Mouse (Mus musculus): ENCODE data around the gene 5430427O19Rik. TPM values are rescaled to one million over a fixed set of nuclear protein-coding genes. Genes with fewer than 3 reads are reported as not detected.

The 5430427O19Rik gene
- under 1 TPM; 0.17 to 0.58 TPM for total RNA-seq (2021)
- long read RNA-seq, experiment 1, result 0 reads
- long read RNA-seq, experiment 2, result 0 reads

DNA sequence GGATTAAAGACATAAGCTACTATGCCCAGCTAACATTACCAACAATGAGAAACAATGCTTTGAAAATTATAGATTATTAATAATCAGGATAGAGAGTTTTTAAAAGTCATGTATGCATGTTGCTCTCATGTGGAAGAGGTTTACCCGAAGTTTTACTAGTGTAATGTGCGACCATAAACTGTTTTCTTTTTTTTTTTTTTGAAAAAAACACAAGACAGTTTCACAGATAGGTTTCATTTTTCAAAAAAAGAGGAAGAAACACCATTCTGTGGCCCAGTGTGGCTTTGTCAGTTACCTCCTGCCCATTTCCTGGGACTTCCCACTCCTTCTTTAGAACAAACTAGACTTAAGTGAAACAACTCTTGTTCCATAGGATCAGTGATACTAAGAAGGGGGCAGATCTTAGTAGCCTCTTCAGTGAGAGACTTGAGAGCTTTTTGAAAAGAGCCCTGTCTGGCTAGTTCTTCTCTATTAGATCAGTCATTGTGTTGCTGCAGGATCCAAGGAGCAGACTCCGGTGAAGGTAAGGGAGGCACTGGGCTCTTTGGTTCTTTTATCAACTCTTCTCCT, at the start of gene 5430427O19Rik:
Gene 5430427O19Rik, plus strand, starts transcription at position 441 of the 570 bp plus-strand sequence.
- no peak for DNase-seq (ENCODE audit: low spot score in 2 of 2)

DNA sequence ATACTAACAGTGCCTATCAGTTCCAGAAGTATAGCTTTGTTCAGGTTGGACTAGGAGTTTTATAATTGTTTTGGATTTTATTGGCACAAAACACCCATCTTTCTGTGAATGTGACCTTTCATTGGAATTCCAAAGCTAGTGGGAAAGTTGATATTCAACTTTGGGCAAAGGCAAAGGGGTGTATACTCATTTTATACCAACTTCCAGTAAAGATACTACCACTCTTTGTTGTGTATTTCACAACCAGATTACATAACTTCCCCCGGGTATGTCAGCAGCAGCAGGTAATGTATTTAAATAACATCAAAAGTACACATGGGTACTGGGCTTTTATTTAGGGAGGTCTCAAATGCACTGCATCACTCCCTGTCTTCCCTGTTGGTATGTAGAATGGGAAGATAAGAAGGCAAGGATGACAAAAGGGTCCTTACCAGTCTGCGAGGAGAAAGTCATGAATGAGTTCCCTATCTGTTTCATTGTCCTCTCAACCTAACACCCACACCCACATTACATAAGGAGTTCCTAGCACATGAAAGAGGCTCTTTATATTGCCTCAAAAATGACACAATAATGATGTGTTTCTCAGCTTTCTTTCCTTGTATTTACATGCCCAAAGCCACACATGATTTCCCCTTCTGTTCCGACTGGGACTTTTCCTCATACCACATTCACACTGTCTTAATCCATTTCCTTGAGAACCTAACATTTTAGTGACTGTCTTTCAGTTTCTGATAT, 42.3 kb upstream of the 5430427O19Rik start:
- no peak for DNase-seq (ENCODE audit: low spot score in 2 of 2)

DNA sequence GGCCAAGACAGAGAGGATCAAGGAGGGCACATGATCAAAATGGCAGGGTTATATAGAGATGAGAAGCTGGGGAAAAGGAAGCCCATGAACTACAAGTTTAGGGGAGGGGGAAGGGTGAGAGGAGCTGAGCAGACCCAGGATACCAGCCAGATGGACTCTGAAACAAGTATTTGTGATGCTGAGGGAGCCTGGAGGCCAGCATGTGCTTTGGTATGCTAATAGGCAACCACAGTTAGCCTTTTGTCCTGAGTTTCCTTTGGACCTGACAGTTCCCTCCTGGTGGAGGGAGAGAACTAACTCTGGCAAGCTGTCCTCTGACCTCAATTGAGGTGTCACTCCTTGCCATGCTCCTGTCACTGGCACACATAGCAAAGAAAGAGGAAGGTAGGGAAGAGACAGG, 41.2 kb upstream of the 5430427O19Rik start:
- no peak for DNase-seq (ENCODE audit: low spot score in 2 of 2)

DNA sequence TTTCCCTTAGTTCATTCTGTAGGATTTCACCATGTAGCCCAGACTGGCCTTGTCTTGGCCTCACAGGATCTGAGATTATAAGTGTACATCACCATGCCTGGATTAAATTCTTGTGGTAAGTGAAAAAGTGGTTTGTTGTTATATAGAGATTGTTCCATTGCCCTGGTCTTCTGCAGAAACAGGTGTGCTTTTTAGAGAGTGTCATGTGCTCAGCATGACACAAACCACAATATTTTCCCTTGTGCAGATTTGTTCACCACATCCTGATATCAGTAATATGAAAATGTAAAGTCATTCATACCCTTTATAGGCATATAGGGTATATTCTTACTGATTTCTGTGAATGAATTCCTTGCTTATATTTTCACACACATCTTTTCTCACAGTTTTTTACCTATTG, 31.0 kb upstream of the 5430427O19Rik start:
- DNase-seq (ENCODE audit: low spot score in 2 of 2), result no peak

DNA sequence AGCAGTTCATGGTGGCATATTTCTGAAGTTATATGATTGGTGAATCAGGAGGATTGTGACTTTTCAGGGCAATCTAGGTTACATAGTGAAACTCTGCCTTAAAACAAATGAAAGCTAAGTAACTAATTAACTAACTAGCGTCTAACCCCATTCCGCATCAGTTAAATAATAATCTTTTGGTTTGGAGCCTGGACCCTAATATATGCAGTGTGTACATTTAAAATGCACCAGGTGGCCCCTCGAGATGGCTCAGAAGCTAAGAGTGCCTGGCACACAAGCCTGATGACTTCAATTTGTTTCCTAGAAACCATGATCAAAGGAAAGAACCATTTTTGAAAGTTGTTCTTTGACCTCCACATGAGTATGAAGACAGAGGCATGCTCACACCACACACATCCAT, 14.2 kb upstream of the 5430427O19Rik start:
- no peak for DNase-seq (ENCODE audit: low spot score in 2 of 2)

DNA sequence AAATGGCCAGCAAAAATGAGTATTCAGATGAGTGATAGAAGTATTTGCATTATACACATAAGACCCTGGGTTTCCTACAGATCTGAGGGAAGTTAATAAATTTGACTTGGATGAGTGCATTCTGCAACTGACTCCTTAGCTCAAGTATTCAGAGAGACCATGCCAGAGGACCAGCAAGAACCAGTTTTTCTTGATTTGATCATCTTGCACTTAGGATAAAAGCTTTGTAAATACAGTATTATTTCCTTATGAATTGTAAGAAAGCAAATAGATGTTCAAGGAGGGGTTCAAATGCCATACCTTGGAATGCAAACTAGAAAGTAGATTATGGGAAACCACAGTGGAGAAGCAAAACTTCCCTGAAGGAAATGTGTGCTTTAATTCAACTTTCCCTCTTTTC, 13.0 kb upstream of the 5430427O19Rik start:
- no peak for DNase-seq (ENCODE audit: low spot score in 2 of 2)

DNA sequence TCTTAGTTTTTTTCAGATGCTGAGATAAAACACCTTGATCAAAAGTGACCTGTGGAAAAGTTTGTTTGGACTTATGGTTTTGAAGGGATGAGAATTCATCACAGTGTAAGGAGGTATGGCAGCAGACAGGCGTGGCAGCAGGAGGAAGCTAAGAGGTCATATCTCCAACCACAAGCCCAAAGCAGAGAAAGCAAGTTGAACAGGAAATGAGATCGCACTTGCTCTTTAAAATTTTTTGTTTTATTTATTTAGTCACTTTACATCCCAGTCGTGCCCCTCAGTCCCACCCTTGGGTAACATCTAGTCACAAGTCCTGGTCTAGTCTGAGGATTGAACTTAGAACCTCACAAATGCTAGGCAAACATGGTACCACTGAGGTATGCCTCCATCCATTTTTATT, 2.1 kb upstream of the 5430427O19Rik start:
- DNase-seq (ENCODE audit: low spot score in 2 of 2), result no peak

DNA sequence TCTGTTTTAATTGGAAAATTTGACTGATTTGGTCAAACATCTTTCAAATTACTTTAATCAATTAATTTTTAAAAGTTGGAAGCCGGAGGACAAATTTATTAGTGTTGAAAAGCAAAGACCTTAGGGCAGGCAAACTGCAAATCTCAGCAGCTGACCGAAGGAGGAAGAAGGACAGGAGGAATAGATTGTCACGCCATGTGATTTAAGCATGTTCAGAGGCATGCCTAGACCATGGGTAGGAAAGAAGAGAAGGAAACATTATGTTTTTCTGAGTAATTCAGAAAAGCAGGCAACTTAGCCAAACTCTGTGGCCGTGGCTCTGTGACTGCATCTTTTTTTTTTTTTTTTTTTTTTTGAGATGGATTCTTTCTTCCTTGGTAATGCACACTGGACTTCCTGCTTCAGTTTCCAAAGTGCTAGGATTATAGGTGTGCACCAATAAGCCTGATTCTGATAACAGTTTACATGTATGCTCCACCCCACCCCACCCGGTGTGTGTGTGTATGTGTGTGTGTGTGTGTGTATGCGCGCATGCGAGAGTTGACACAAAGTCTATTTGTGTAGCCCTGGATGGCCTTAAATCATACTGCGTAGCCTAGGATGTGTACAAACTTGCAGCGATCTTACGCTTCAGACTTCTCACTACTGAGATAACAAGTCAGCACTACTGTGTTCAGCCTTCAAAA, 1.4 kb downstream of the 5430427O19Rik start:
- no peak for DNase-seq (ENCODE audit: low spot score in 2 of 2)

DNA sequence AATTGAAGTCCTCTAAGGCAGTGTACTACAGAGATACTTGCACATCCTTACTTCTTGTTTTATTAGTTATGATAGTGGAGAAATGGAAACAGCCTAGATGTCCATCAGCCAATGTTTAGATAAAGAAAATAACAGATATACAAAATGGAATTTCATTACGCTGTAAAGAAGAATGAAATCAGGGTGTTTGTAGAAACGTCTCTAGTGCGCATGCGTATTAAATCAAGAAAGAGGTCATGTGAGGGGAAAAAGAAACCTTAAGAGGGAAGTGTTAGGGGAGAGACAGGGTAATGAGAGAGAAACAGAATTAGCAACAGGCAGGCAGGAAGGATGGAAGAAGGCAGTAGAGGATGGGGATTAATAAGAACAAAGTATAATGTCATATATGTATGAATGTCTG, 4.2 kb downstream of the 5430427O19Rik start:
- DNase-seq (ENCODE audit: low spot score in 2 of 2), result no peak

DNA sequence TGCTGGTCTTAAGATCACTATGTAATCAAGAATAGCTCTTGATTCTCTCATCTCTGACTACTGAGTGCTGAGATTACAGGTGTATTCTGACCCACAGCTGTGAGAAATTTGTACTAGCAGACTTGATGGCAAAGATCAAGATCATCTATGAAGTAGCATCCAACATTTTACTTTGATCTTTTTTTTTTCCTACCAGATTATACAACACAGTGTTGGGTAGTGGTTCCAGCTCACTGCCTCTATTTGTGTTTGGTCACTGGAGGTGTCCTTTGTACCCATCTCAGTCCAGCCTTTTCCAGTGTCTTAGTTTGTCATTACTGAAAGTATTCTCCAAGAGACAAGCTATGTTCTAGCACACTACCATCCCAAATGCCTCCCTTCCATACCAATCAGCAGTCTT, 5.8 kb downstream of the 5430427O19Rik start:
- DNase-seq (ENCODE audit: low spot score in 2 of 2), result no peak

DNA sequence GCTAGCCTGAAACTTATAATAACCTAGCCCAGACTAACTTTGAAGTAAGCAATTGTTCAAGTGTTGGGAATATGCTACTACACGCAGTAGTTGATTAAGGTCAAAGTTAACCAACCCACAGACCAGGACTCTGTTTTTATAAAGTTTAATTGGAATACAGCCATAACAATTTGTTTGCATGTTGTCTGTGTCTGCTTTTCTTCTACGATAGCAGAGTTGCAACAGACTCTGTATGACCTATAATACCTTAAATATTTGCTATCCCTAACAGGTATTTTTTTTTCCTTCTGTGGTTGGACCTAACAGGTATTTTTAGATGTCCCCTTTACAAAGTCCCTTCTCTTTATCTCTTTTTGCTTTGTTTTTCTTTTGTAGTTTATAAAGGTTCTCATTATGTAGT, 7.6 kb downstream of the 5430427O19Rik start:
- DNase-seq (ENCODE audit: low spot score in 2 of 2), result no peak

DNA sequence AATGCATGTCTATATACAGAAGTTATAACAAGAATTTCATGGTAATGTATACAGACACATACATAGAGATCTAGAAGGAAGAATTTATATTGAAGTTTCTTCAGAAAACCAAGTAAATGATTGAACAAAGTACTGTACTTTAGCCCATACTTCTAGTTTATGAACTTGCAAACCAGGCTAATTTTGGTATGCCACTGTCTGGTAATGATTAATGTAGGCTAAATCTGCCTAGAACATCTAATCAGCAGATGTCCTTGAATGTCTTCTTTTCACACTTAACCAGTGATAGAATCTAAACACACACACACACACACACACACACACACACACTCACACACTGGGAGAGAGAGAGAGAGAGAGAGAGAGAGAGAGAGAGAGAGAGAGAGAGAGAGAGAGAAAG, 8.1 kb downstream of the 5430427O19Rik start:
- DNase-seq (ENCODE audit: low spot score in 2 of 2), result no peak

DNA sequence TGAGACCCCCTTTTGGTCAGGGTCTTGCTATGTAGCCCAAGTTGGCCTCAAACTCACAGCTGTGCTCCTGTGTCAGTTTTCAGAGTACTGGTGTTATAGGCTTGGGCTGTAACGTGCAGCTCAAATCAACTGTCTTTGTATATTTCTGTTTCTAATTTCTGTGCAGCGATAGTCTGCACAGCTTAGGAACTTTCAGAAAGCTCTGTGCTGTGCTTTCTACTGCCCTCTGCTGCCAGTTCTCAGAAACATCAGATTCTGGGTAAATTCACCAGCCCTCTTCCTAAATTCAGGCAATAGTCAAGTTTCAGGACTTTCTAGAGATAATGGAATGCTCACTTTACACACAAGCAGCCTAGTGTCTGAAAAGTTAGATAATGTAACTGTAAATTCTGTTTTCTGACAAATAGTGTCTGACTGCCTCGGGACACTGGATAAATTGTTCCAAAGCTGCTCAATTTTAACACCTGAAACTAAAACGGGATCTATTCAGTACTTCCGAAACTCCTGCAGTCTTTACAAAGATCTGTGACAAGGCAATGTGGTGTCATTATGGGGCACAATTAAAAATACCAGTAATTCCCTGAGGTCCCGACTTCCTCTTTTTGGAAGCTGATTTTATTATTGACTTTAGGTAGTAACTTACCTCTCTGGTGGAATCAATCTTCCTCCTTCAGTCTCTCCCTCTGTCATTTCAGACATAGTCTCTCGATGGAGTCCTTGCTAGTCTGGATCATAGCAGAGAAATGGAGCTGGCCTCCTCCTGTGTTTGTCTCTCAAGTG, 9.2 kb downstream of the 5430427O19Rik start:
- DNase-seq (ENCODE audit: low spot score in 2 of 2), result peak; percentile 5 to 19

DNA sequence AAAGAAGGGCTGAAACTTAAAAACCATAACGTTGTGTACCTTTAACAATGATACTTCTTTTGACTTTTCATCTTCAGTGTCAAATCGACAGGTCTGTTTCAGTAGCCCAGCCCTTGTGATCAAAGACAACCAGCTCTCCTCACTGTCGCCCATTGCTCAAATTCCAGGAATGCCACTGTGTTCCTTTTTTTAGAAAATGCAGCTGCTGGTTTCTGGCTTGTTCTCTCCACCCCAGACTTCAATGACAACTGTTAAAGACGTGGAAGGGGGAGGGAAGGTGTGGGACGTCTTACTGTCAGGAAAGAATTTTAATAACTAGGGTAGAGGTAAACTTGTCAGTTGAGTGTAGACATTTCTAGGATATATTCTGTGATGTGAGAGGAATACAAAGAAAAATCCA, 16.5 kb downstream of the 5430427O19Rik start:
- no peak for DNase-seq (ENCODE audit: low spot score in 2 of 2)

DNA sequence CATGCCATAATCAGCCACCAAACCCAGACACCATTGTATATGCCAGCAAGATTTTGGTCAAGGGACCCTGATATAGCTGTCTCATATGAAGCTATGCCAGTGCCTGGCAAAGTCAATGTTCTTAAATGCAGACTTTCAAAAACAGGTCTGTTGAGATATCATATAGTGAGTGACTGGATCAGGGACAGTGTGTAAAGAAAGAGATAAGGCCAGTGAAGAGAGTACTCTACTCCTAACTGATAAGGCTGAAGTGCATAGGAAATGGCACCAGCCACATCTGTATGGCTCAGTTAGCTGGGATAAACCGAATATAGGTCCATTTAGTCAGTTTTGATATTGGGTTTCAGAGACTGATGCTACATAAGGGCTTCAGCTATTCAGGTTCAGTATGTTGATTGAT, 31.0 kb downstream of the 5430427O19Rik start:
- no peak for DNase-seq (ENCODE audit: low spot score in 2 of 2)

DNA sequence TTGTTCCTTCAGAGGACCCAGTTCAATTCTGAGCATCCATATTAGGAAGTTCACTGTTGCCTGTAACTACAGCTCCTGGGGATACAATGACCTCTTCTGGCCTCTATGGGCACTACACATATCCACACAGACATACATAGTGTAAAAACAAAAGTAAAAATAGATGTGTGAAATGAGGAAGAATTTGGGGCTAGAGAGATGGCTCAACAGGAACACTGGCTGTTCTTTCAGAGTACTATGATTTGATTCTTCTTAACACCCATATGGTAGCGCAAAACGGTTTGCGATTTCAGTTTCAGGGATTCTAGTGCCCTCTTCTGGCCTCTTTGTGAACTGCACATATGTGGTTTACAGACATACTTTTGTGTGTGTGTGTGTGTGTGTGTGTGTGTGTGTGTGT, 48.9 kb downstream of the 5430427O19Rik start:
- DNase-seq (ENCODE audit: low spot score in 2 of 2), result peak in 1 of 2 experiments; percentile 18

DNA sequence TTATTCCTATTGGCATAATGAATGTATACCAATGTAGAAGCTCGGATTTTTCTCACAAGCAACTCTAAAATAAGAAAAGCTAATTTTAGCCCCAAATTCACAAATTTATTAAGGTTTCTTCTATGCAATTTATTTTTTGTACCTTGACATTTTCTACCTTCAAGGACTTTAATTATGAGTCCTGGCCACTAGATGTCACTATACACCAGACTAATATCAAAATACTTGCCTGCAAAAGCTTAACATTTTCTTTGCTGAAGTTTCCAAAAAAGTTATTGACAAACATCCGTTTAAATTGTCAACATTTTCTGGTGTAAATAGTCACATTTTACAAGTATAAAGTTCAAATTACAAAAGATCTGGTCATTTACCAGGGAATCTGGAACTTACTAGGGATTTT, 62.8 kb downstream of the 5430427O19Rik start:
- DNase-seq (ENCODE audit: low spot score in 2 of 2), result no peak
